Comparison of ENCODE assay signal across 8 mouse cellular contexts in genomic region chr10:88200541-88200940, GRCm38 (mm10). TPM values are rescaled to one million over a fixed set of nuclear protein-coding genes. Genes with fewer than 3 reads are reported as not detected.
DNase-seq lines count a peak whose midpoint lies in the region; ATAC-seq and TF ChIP-seq lines count a peak whose summit lies in the region.

No protein-coding gene starts in this region.

- no peak for DNase-seq in kidney, adult 2 months
- no peak for DNase-seq in kidney, adult 11 months
- DNase-seq in Patski (ENCODE audit: low read depth, low spot score), result no peak
- no peak for DNase-seq in heart, postnatal 0 days (ENCODE audit: low spot score)
- peak; percentile 5 for DNase-seq in lung, postnatal 14 days
- no peak for DNase-seq in urinary bladder, adult 18-20 months (ENCODE audit: low spot score in 2 of 2)
- DNase-seq in right cerebral cortex, postnatal 36 days (ENCODE audit: low spot score in 2 of 2), result no peak
- no peak for DNase-seq in left cerebral cortex, postnatal 4 days

- POLR2A ChIA-PET in Patski (lab: Charles Lee), result no interaction called here

- CTCF ChIA-PET in Patski (lab: Charles Lee), result no interaction called here

- TF ChIP-seq EP300 in heart, postnatal 0 days (IDR thresholded peaks at IDR 0.05; ENCODE audit: low read depth), result no peak

- TF ChIP-seq POLR2A in kidney, adult 2 months (IDR thresholded peaks at IDR 0.05; ENCODE audit: low read depth, low read length), result no peak

- no peaks in the 10 kb centered on the region for H3K9me3 ChIP-seq in heart, postnatal 0 days (replicated peaks; ENCODE audit: control insufficient read depth, low read length)

- no peak overlapping the region for H3K4me3 ChIP-seq in kidney, adult 2 months (ENCODE audit: insufficient read depth, low read depth, low read length)
- H3K4me3 ChIP-seq in heart, postnatal 0 days (ENCODE audit: low read depth, low read length), result peak overlapping the region; percentile 73

- 0 out of 2 replicates have a peak overlapping the region, but pooled peaks have one; percentile 41 for H3K27ac ChIP-seq in kidney, adult 2 months (ENCODE audit: insufficient read depth, low read depth, low read length)
- no peak overlapping the region for H3K27ac ChIP-seq in heart, postnatal 0 days (ENCODE audit: low read depth)

- no peaks in the 10 kb centered on the region for H3K27me3 ChIP-seq in kidney, adult 2 months (replicated peaks; ENCODE audit: control insufficient read depth, insufficient read depth, low read length)
- H3K27me3 ChIP-seq in Patski, result no peaks in the 10 kb centered on the region
- no peaks in the 10 kb centered on the region for H3K27me3 ChIP-seq in heart, postnatal 0 days (ENCODE audit: control insufficient read depth, insufficient read depth, low read length)

- intact Hi-C loops in left cerebral cortex, postnatal 4 days (cut with DNase I), result no loop called here

- TF ChIP-seq CTCF in kidney, adult 2 months (conservative IDR thresholded peaks at IDR 0.05; ENCODE audit: insufficient read depth, insufficient read length, low read depth, low read length), result no peak
- TF ChIP-seq CTCF in Patski (IDR thresholded peaks at IDR 0.05), result no peak
- no peak for TF ChIP-seq CTCF in heart, postnatal 0 days (IDR thresholded peaks at IDR 0.05; ENCODE audit: low read depth)

- in situ Hi-C loops in Patski (cut with MboI; ENCODE audit: low pct_unique_long_range_greater_than_20kb), result no loop called here

- H3K36me3 ChIP-seq in kidney, adult 2 months (ENCODE audit: control insufficient read depth, insufficient read depth, low read length), result no peaks in the 10 kb centered on the region; the same call in 1 of the 2 replicates
- H3K36me3 ChIP-seq in heart, postnatal 0 days (replicated peaks; ENCODE audit: control insufficient read depth, insufficient read depth, low read length), result peaks cover 6% of the 10 kb centered on the region; the same call in 1 of the 2 replicates

- ATAC-seq in Patski, result peak; percentile 63
- ATAC-seq in heart, postnatal 0 days (ENCODE audit: insufficient read depth, low read depth), result peak; percentile 40

- peaks cover 5% of the 10 kb centered on the region; the same call in 1 of the 2 replicates for H3K4me1 ChIP-seq in kidney, adult 2 months (ENCODE audit: control insufficient read depth, insufficient read depth, low read length)
- no peaks in the 10 kb centered on the region; the same call in 1 of the 2 replicates for H3K4me1 ChIP-seq in heart, postnatal 0 days (ENCODE audit: control insufficient read depth, insufficient read depth)

- 2% methylated on average over 4 of the region's 4 CpGs for WGBS in kidney, adult 2 months
- 7% methylated on average over 4 of the region's 4 CpGs for WGBS in heart, postnatal 0 days

- H3K9ac ChIP-seq in heart, postnatal 0 days (replicated peaks; ENCODE audit: low read depth, low read length), result peak overlapping the region; percentile 82

- peak overlapping the region; percentile 75 for H3K4me2 ChIP-seq in heart, postnatal 0 days (ENCODE audit: low read depth, low read length)

RNA-seq across cellular contexts. Expression of gene Washc3, which starts 0.4 kb away (rescaled TPM):
- 23.6 and 25.4 TPM in 2 replicates for polyA plus RNA-seq in kidney, adult 2 months (2012; rRNA removed)
- 83.5 TPM for polyA plus RNA-seq in Patski (2021)
- 33.0 and 40.1 TPM in 2 replicates for total RNA-seq in heart, postnatal 0 days (2014; rRNA removed; ENCODE audit: low replicate concordance)
- polyA plus RNA-seq in heart, postnatal 0 days (2015; fragmentation: Nextera tagmentation; extraction: Ambion mirVana), result 52.5 and 59.4 TPM in 2 replicates
- 10 to 100 TPM; 21.8 to 24.9 TPM for total RNA-seq in left cerebral cortex, postnatal 4 days (2021)

RNA-seq across cellular contexts. Expression of gene Nup37, which starts 53.7 kb away (rescaled TPM):
- 4.8 and 7.1 TPM in 2 replicates for polyA plus RNA-seq in kidney, adult 2 months (2012; rRNA removed)
- polyA plus RNA-seq in Patski (2021), result 32.5 TPM
- total RNA-seq in heart, postnatal 0 days (2014; rRNA removed; ENCODE audit: low replicate concordance), result 7.5 and 24.1 TPM in 2 replicates
- polyA plus RNA-seq in heart, postnatal 0 days (2015; fragmentation: Nextera tagmentation; extraction: Ambion mirVana), result 21.9 and 22.1 TPM in 2 replicates
- 10 to 100 TPM in 1 of 2 experiments, 1 to 10 TPM in 1; 9.2 to 11.0 TPM for total RNA-seq in left cerebral cortex, postnatal 4 days (2021)

RNA-seq across cellular contexts. Expression of gene Parpbp, which starts 53.8 kb away (rescaled TPM):
- polyA plus RNA-seq in kidney, adult 2 months (2012; rRNA removed), result 0.06 and 0.16 TPM in 2 replicates
- polyA plus RNA-seq in Patski (2021), result 7.0 TPM
- total RNA-seq in heart, postnatal 0 days (2014; rRNA removed; ENCODE audit: low replicate concordance), result 6.9 and 17.5 TPM in 2 replicates
- 3.2 and 3.3 TPM in 2 replicates for polyA plus RNA-seq in heart, postnatal 0 days (2015; fragmentation: Nextera tagmentation; extraction: Ambion mirVana)
- 1 to 10 TPM; 3.9 to 4.3 TPM for total RNA-seq in left cerebral cortex, postnatal 4 days (2021)
